8 mouse cellular contexts compared by ENCODE assay signal in the genomic region with DNA sequence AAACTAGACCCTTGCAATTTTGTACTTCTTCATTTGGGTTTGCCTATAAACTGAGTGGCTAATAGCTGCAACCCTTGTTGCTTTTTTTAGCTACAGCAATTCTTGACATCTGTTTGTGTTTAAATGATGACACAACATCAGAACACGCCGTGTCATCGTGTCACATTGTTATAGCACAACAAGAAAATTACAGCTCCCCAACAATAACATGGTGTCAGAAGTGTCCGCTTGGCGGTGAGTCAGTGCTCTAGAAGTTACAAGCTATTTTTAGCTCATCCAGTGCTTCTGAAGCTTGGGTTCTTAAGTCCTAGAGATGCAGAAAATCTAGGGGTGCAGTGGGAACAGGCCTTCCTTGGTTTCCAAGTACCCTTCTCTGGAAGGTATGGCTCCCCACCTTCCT. TPM values are rescaled to one million over a fixed set of nuclear protein-coding genes. Genes with fewer than 3 reads are reported as not detected.
DNase-seq lines count a peak whose midpoint lies in the region; ATAC-seq and TF ChIP-seq lines count a peak whose summit lies in the region.

No protein-coding gene starts in this region.

- peak overlapping the region; percentile 100 for H3K27ac ChIP-seq in gastrocnemius, adult 2 months
- no peak overlapping the region for H3K27ac ChIP-seq in forebrain, embryonic 11.5 days (ENCODE audit: low read depth, low read length)
- H3K27ac ChIP-seq in intestine, postnatal 0 days (ENCODE audit: low read depth, low read length): 0 out of 2 replicates have a peak overlapping the region, but pooled peaks have one; percentile 94
- peak overlapping the region; percentile 93 for H3K27ac ChIP-seq in midbrain, embryonic 15.5 days

- intact Hi-C loops in gastrocnemius, adult 2 months (cut with DNase I): loop anchor here (2.0 to 5.0 kb wide), 3 partner anchors 23 to 40 kb away; no protein-coding TSS in a partner anchor
- intact Hi-C loops in gastrocnemius, postnatal 14 days (cut with DNase I; ENCODE audit: low total_unique reads): loop anchor here (10.0 kb wide), 1 partner anchor 53 kb away; no protein-coding TSS in a partner anchor

- H3K9ac ChIP-seq in forebrain, embryonic 11.5 days (ENCODE audit: low read length): 0 out of 2 replicates have a peak overlapping the region, but pooled peaks have one; percentile 17
- H3K9ac ChIP-seq in intestine, postnatal 0 days (ENCODE audit: low read depth, low read length): no peak overlapping the region; the same call in 1 of the 2 replicates
- peak overlapping the region; percentile 87; the same call in 1 of the 2 replicates for H3K9ac ChIP-seq in midbrain, embryonic 15.5 days

- 59% methylated on average over 5 of the region's 5 CpGs for WGBS in forebrain, embryonic 11.5 days
- 43% methylated on average over 5 of the region's 5 CpGs for WGBS in intestine, postnatal 0 days
- WGBS in midbrain, embryonic 15.5 days: 60% methylated on average over 5 of the region's 5 CpGs

- peak overlapping the region; percentile 93 for H3K4me2 ChIP-seq in forebrain, embryonic 11.5 days (ENCODE audit: low read depth, low read length, severe bottlenecking)
- H3K4me2 ChIP-seq in intestine, postnatal 0 days (replicated peaks; ENCODE audit: low read depth): peak overlapping the region; percentile 99
- H3K4me2 ChIP-seq in midbrain, embryonic 15.5 days: peak overlapping the region; percentile 81

- H3K36me3 ChIP-seq in forebrain, embryonic 11.5 days (ENCODE audit: control insufficient read depth, insufficient read depth, low read length): no peaks in the 10 kb centered on the region
- H3K36me3 ChIP-seq in intestine, postnatal 0 days (ENCODE audit: control insufficient read depth, insufficient read depth): no peaks in the 10 kb centered on the region
- no peaks in the 10 kb centered on the region for H3K36me3 ChIP-seq in midbrain, embryonic 15.5 days (replicated peaks)

- H3K4me1 ChIP-seq in forebrain, embryonic 11.5 days (replicated peaks; ENCODE audit: control insufficient read depth, insufficient read depth, low read length): peaks cover 4% of the 10 kb centered on the region; the same call in 1 of the 2 replicates
- no peaks in the 10 kb centered on the region for H3K4me1 ChIP-seq in intestine, postnatal 0 days (replicated peaks; ENCODE audit: control insufficient read depth, insufficient read depth, low read length)
- peaks cover 20% of the 10 kb centered on the region for H3K4me1 ChIP-seq in midbrain, embryonic 15.5 days

- TF ChIP-seq CTCF in gastrocnemius, adult 2 months (IDR thresholded peaks at IDR 0.05): no peak
- no peak for TF ChIP-seq CTCF in intestine, postnatal 0 days (IDR thresholded peaks at IDR 0.05; ENCODE audit: low read depth)

- H3K27me3 ChIP-seq in forebrain, embryonic 11.5 days (ENCODE audit: control insufficient read depth, insufficient read depth, low read length): no peaks in the 10 kb centered on the region
- no peaks in the 10 kb centered on the region for H3K27me3 ChIP-seq in intestine, postnatal 0 days (replicated peaks; ENCODE audit: control insufficient read depth, insufficient read depth, low read length)
- no peaks in the 10 kb centered on the region for H3K27me3 ChIP-seq in midbrain, embryonic 15.5 days (replicated peaks)

- no peaks in the 10 kb centered on the region for H3K9me3 ChIP-seq in forebrain, embryonic 11.5 days (ENCODE audit: control insufficient read depth, low read length)
- no peaks in the 10 kb centered on the region for H3K9me3 ChIP-seq in intestine, postnatal 0 days (ENCODE audit: control insufficient read depth)
- no peaks in the 10 kb centered on the region for H3K9me3 ChIP-seq in midbrain, embryonic 15.5 days

- no peak for ATAC-seq in forebrain, embryonic 11.5 days (replicated peaks; ENCODE audit: low FRiP score)
- no peak for ATAC-seq in intestine, postnatal 0 days
- no peak for ATAC-seq in midbrain, embryonic 15.5 days (replicated peaks)

- DNase-seq in gastrocnemius, adult 2 months: no peak
- no peak for DNase-seq in gastrocnemius, postnatal 14 days
- peak; percentile 52 for DNase-seq in CD4-positive, CD25-positive, alpha-beta regulatory T cell, adult 2 months (ENCODE audit: low read depth, low spot score)
- no peak for DNase-seq in forebrain, embryonic 11.5 days (ENCODE audit: low spot score)
- DNase-seq in yolk sac, embryonic 10.5 days (ENCODE audit: low spot score): no peak
- DNase-seq in thymus, postnatal 14 days: no peak

- peak overlapping the region; percentile 86 for H3K4me3 ChIP-seq in gastrocnemius, adult 2 months
- H3K4me3 ChIP-seq in forebrain, embryonic 11.5 days (ENCODE audit: low read depth, low read length): peak overlapping the region; percentile 80
- peak overlapping the region; percentile 95 for H3K4me3 ChIP-seq in intestine, postnatal 0 days (ENCODE audit: low read depth, low read length)
- H3K4me3 ChIP-seq in midbrain, embryonic 15.5 days: peak overlapping the region; percentile 87

RNA-seq across cellular contexts. Expression of a gene that starts 0.6 kb away (rescaled TPM):
- 10 to 100 TPM; 21.0 to 29.4 TPM for total RNA-seq in gastrocnemius, adult 2 months (2021)
- total RNA-seq in gastrocnemius, postnatal 14 days (2021): 10 to 100 TPM; 21.3 to 31.1 TPM
- polyA plus RNA-seq in forebrain, embryonic 11.5 days (2014; fragmentation: Nextera tagmentation; extraction: Ambion mirVana): 18.3 and 20.4 TPM in 2 replicates
- polyA plus RNA-seq in intestine, postnatal 0 days (2015; fragmentation: Nextera tagmentation; extraction: Ambion mirVana): 5.1 and 5.7 TPM in 2 replicates
- polyA plus RNA-seq in midbrain, embryonic 15.5 days (2015; fragmentation: Nextera tagmentation; extraction: Ambion mirVana): 25.2 and 28.1 TPM in 2 replicates
